Mouse (Mus musculus) c-Kit-negative CD71-positive TER-119-positive erythroid progenitor cells, embryonic 14.5 days (primary cell): ENCODE results near the gene Sgcd.
"Not testable (repeated sequence)": the region's sequence is repeated elsewhere in the genome, so short reads cannot be mapped to it uniquely, and the experiment has no call there.

ENCODE experiments used
- DNase-seq: peaks from one replicate; pipeline ENCODE4 v3.0.0-alpha.2; 2013; ENCODE audit warnings: low read depth, low spot score

The Sgcd gene

GRCm38 (mm10) chr11:47460149-47460548 lies 528.6 kb downstream of the Sgcd start:
- no peak for DNase-seq

GRCm38 (mm10) chr11:47459214-47459613 lies 529.6 kb downstream of the Sgcd start:
- no peak for DNase-seq

- DNase-seq = no peak
These were observed 541.0 kb downstream of the Sgcd start for GRCm38 (mm10) chr11:47447790-47448189.

- DNase-seq = no peak
These were observed 542.4 kb downstream of the Sgcd start for GRCm38 (mm10) chr11:47446337-47446736.

- no peak for DNase-seq
These were observed 543.1 kb downstream of the Sgcd start for GRCm38 (mm10) chr11:47445683-47446082.

GRCm38 (mm10) chr11:47442266-47442665 lies 546.5 kb downstream of the Sgcd start:
- DNase-seq = no peak

GRCm38 (mm10) chr11:47399607-47400006 lies 589.2 kb downstream of the Sgcd start:
- DNase-seq = no peak

- not testable (repeated sequence) for DNase-seq
These were observed 598.0 kb downstream of the Sgcd start for GRCm38 (mm10) chr11:47390798-47391197.

- no peak for DNase-seq
These were observed 599.4 kb downstream of the Sgcd start for GRCm38 (mm10) chr11:47389327-47389726.

GRCm38 (mm10) chr11:47387726-47388125 lies 601.0 kb downstream of the Sgcd start:
- no peak for DNase-seq

- no peak for DNase-seq
These were observed 602.6 kb downstream of the Sgcd start for GRCm38 (mm10) chr11:47386136-47386535.

GRCm38 (mm10) chr11:47379630-47379958 lies 609.2 kb downstream of the Sgcd start:
- DNase-seq = no peak

GRCm38 (mm10) chr11:47378843-47379629 lies 609.7 kb downstream of the Sgcd start:
- DNase-seq = no peak

- no peak for DNase-seq
These were observed 611.3 kb downstream of the Sgcd start for GRCm38 (mm10) chr11:47377421-47377820.

- no peak for DNase-seq
These were observed 611.9 kb downstream of the Sgcd start for GRCm38 (mm10) chr11:47376915-47377314.

- DNase-seq = no peak
These were observed 617.2 kb downstream of the Sgcd start for GRCm38 (mm10) chr11:47371616-47372015.

- DNase-seq = no peak
These were observed 637.2 kb downstream of the Sgcd start for GRCm38 (mm10) chr11:47351585-47351984.

GRCm38 (mm10) chr11:47343486-47343885 lies 645.3 kb downstream of the Sgcd start:
- DNase-seq = no peak

- DNase-seq = no peak
These were observed 655.1 kb downstream of the Sgcd start for GRCm38 (mm10) chr11:47333702-47334101.

GRCm38 (mm10) chr11:47305579-47305978 lies 683.2 kb downstream of the Sgcd start:
- no peak for DNase-seq

GRCm38 (mm10) chr11:47304702-47305450 lies 683.9 kb downstream of the Sgcd start:
- DNase-seq = no peak

GRCm38 (mm10) chr11:47299777-47300176 lies 689.0 kb downstream of the Sgcd start:
- no peak for DNase-seq

GRCm38 (mm10) chr11:47297805-47298340 lies 690.9 kb downstream of the Sgcd start:
- DNase-seq = no peak
